Mouse (Mus musculus) stomach, postnatal 0 days (tissue): Measurements from ENCODE around the gene Hcrtr1.

Source experiments
- CTCF ChIP-seq: IDR thresholded peaks from 2 replicates; pipeline ENCODE4 v1.5.1; 2016; ENCODE audit warnings: antibody characterized with exemption, low read depth, mild to moderate bottlenecking, moderate library complexity
- EP300 ChIP-seq: optimal IDR thresholded peaks from 2 replicates; pipeline ENCODE3; 2016; ENCODE audit warnings: antibody characterized with exemption

GRCm38 (mm10) chr4:130183023-130183422, 43.9 kb upstream of the Hcrtr1 start:
- TF ChIP-seq CTCF (no peak), EP300 (no peak)
